Mouse (Mus musculus) CH12.LX (cell line): ENCODE measurements at regions not wholly inside any gene's neighbourhood (a gene's known extent, or its start where the extent isn't known, plus 50 kb on each side); places are given as distances from the start of the nearest gene placed in this dataset.
A peak's percentile ranks its signal among the peaks of the same experiment; 100 is the strongest.

ENCODE experiments used
- DNase-seq: peaks from one replicate; pipeline ENCODE4 v3.0.0-alpha.2; 2013; ENCODE audit errors: extremely low read depth
- H3K27ac ChIP-seq: 2 replicates; pipeline ENCODE4 v1.5.1; 2012; ENCODE audit warnings: low read depth, mild to moderate bottlenecking, control low read depth, moderate library complexity; ENCODE audit not compliant: insufficient read depth
- H3K27me3 ChIP-seq: replicated peaks from 2 replicates; pipeline ENCODE3; 2012; ENCODE audit warnings: inconsistent platforms
- H3K36me3 ChIP-seq, 2 experiments: replicated peaks in 1 of 2; 2 replicates each; pipeline versions ENCODE3 to v1.6.1; 2012; ENCODE audit warnings: inconsistent platforms in 1 of 2, low read length in 1 of 2, mild to moderate bottlenecking in 1 of 2, mixed read lengths in 1 of 2, moderate library complexity in 1 of 2; ENCODE audit not compliant: control insufficient read depth in 1 of 2, insufficient read depth in 1 of 2
- H3K4me1 ChIP-seq, 2 experiments: 2 replicates each; pipeline ENCODE4 v1.6.1; 2012; ENCODE audit warnings: inconsistent platforms in 1 of 2, moderate library complexity in 1 of 2; ENCODE audit not compliant: insufficient read depth in 2 of 2, control insufficient read depth in 1 of 2
- H3K4me2 ChIP-seq: 2 replicates; pipeline ENCODE4 v1.6.1; 2012; ENCODE audit warnings: low read depth, mild to moderate bottlenecking, control low read depth; ENCODE audit not compliant: poor library complexity, insufficient read depth, severe bottlenecking
- H3K4me3 ChIP-seq, 3 experiments: fragments of 150-350 bp in 1 of 3; sonication (generic) in 1 of 3; replicated peaks in 1 of 3; 2 replicates each; pipeline versions ENCODE3 to v1.5.1; 2011 to 2012; ENCODE audit warnings: low read depth in 2 of 3, low read length in 2 of 3, mild to moderate bottlenecking in 2 of 3, moderate library complexity in 2 of 3, control low read depth in 1 of 3, improper control_type of control experiment in 1 of 3, inconsistent platforms in 1 of 3, mixed read lengths in 1 of 3; ENCODE audit not compliant: poor library complexity in 1 of 3
- H3K79me2 ChIP-seq: replicated peaks from 2 replicates; pipeline ENCODE4 v1.6.1; 2012; ENCODE audit warnings: mild to moderate bottlenecking, moderate library complexity; ENCODE audit not compliant: control insufficient read depth, poor library complexity, insufficient read depth, severe bottlenecking; ENCODE audit errors: extremely low read depth
- H3K9ac ChIP-seq: 2 replicates; pipeline ENCODE4 v1.6.1; 2012; ENCODE audit warnings: low read depth, mild to moderate bottlenecking, control low read depth, moderate library complexity; ENCODE audit not compliant: insufficient read depth
- H3K9me3 ChIP-seq: replicated peaks from 2 replicates; pipeline ENCODE3; 2012; ENCODE audit warnings: low read length, inconsistent platforms, mixed read lengths
- EP300 ChIP-seq: IDR thresholded peaks from 2 replicates; pipeline ENCODE4 v1.6.1; 2011; ENCODE audit warnings: low read length, improper control_type of control experiment
- ETS1 ChIP-seq: conservative IDR thresholded peaks from 2 replicates; pipeline ENCODE4 v1.6.1; 2012; ENCODE audit warnings: low read depth, mild to moderate bottlenecking, inconsistent platforms, low read length, improper control_type of control experiment, moderate library complexity
- IRF4 ChIP-seq: IDR thresholded peaks from 2 replicates; pipeline ENCODE4 v1.6.1; 2014; ENCODE audit warnings: low read depth, mild to moderate bottlenecking, inconsistent platforms, low read length, improper control_type of control experiment
- MAX ChIP-seq: IDR thresholded peaks from 2 replicates; pipeline ENCODE4 v1.6.1; 2011; ENCODE audit warnings: low read length, improper control_type of control experiment
- MEF2A ChIP-seq: IDR thresholded peaks from 2 replicates; pipeline ENCODE4 v1.6.1; 2014; ENCODE audit warnings: low read depth, mild to moderate bottlenecking, inconsistent platforms, low read length, improper control_type of control experiment, borderline replicate concordance
- MXI1 ChIP-seq: IDR thresholded peaks from 2 replicates; pipeline ENCODE4 v1.6.1; 2011; ENCODE audit warnings: mild to moderate bottlenecking, low read depth, low read length, improper control_type of control experiment
- MYC ChIP-seq: IDR thresholded peaks from 2 replicates; pipeline ENCODE4 v1.6.1; 2011; ENCODE audit warnings: low read depth, mild to moderate bottlenecking, improper control_type of control experiment, low read length
- NRF1 ChIP-seq: IDR thresholded peaks from 2 replicates; pipeline ENCODE4 v1.6.1; 2014; ENCODE audit warnings: low read depth, mild to moderate bottlenecking, inconsistent platforms, low read length, improper control_type of control experiment, moderate library complexity
- POLR2A ChIP-seq: IDR thresholded peaks from 2 replicates; pipeline ENCODE4 v1.6.1; 2011; ENCODE audit warnings: low read depth, mild to moderate bottlenecking, improper control_type of control experiment, low read length
- RAD21 ChIP-seq: IDR thresholded peaks from 2 replicates; pipeline ENCODE4 v1.6.1; 2011; ENCODE audit warnings: low read depth, mild to moderate bottlenecking, low read length, improper control_type of control experiment, moderate library complexity
- RCOR1 ChIP-seq: conservative IDR thresholded peaks from 2 replicates; pipeline ENCODE4 v1.6.1; 2012; ENCODE audit warnings: low read depth, mild to moderate bottlenecking, inconsistent platforms, low read length, improper control_type of control experiment
- SIN3A ChIP-seq: IDR thresholded peaks from 2 replicates; pipeline ENCODE4 v1.6.1; 2012; ENCODE audit warnings: low read length, improper control_type of control experiment, inconsistent platforms
- TBP ChIP-seq: conservative IDR thresholded peaks from 2 replicates; pipeline ENCODE4 v1.6.1; 2011; ENCODE audit warnings: low read depth, low read length, improper control_type of control experiment
- ZMIZ1 ChIP-seq: IDR thresholded peaks from 2 replicates; pipeline ENCODE4 v1.6.1; 2012; ENCODE audit warnings: low read depth, mild to moderate bottlenecking, inconsistent platforms, low read length, improper control_type of control experiment
- ZNF384 ChIP-seq: IDR thresholded peaks from 2 replicates; pipeline ENCODE4 v1.6.1; 2012; ENCODE audit warnings: low read depth, low read length, improper control_type of control experiment, inconsistent platforms
- dilution Hi-C: fragments of 300-500 bp; cut with MboI; formaldehyde crosslinking; loops from 2 replicates; pipeline ENCODE4 v1.14.3; 2020; ENCODE audit warnings: low sequenced_read_pairs; ENCODE audit not compliant: extremely low pct_unique_long_range_greater_than_20kb, extremely low pct_ligation_motif_present
- in situ Hi-C: fragments of 300-500 bp; cut with MboI; formaldehyde crosslinking; loops from 3 replicates; pipeline ENCODE4 v1.14.3; 2019; ENCODE audit warnings: low sequenced_read_pairs, low pct_ligation_motif_present, low pct_unique_long_range_greater_than_20kb, mixed read lengths

- H3K36me3 ChIP-seq: no peaks in the 10 kb centered on the region
- H3K27me3 ChIP-seq: no peaks in the 10 kb centered on the region
- no peaks in the 10 kb centered on the region for H3K9me3 ChIP-seq
- TF ChIP-seq MYC: no peak
- TF ChIP-seq MEF2A: no peak
- TF ChIP-seq RAD21: no peak
- no peak for TF ChIP-seq MAX
- no peak for DNase-seq
- no peak overlapping the region for H3K4me2 ChIP-seq
- H3K79me2 ChIP-seq: no peaks in the 10 kb centered on the region
- H3K4me1 ChIP-seq: peaks cover 0 to 14% of the 10 kb centered on the region in 2 experiments; a peak in 2 of 4 replicates
- dilution Hi-C loops (no loop called here), in situ Hi-C loops (no loop called here)
- H3K27ac ChIP-seq: no peak overlapping the region
- H3K9ac ChIP-seq: no peak overlapping the region
- H3K4me3 ChIP-seq: no peak overlapping the region
These were observed 82.3 kb downstream of the Icos start for GRCm38 (mm10) chr1:61059910-61060536.

- H3K27ac ChIP-seq: no peak overlapping the region
- no peak overlapping the region for H3K4me3 ChIP-seq
- H3K9me3 ChIP-seq: no peaks in the 10 kb centered on the region
- DNase-seq: no peak
- dilution Hi-C loops: no loop called here
- H3K27me3 ChIP-seq: no peaks in the 10 kb centered on the region
- H3K79me2 ChIP-seq: no peaks in the 10 kb centered on the region
- no peak overlapping the region for H3K9ac ChIP-seq
- in situ Hi-C loops: no loop called here
- no peak for TF ChIP-seq SIN3A
- TF ChIP-seq RCOR1: no peak
- peak; percentile 69 for TF ChIP-seq ZNF384
- no peak for TF ChIP-seq NRF1
- TF ChIP-seq MXI1: no peak
- TF ChIP-seq EP300: peak; percentile 34; the same call in 1 of the 2 replicates
- no peak for TF ChIP-seq ZMIZ1
- TF ChIP-seq MEF2A: no peak
- peak; percentile 63; the same call in 1 of the 2 replicates for TF ChIP-seq IRF4
- H3K4me2 ChIP-seq: peak overlapping the region; percentile 21; the same call in 1 of the 2 replicates
- H3K36me3 ChIP-seq: no peaks in the 10 kb centered on the region
- H3K4me1 ChIP-seq: peaks cover 0 to 14% of the 10 kb centered on the region in 2 experiments; a peak in 2 of 4 replicates
These were observed 84.2 kb downstream of the Icos start for GRCm38 (mm10) chr1:61061892-61062460.

GRCm38 (mm10) chr1:61068112-61068511, 90.4 kb downstream of the Icos start:
- H3K79me2 ChIP-seq: no peaks in the 10 kb centered on the region
- no peak overlapping the region for H3K4me3 ChIP-seq
- no peaks in the 10 kb centered on the region for H3K36me3 ChIP-seq
- in situ Hi-C loops: no loop called here
- TF ChIP-seq TBP: no peak
- no peak for TF ChIP-seq MAX
- TF ChIP-seq SIN3A: no peak
- TF ChIP-seq POLR2A: no peak
- no peak for TF ChIP-seq ZMIZ1
- no peak for TF ChIP-seq ETS1
- no peaks in the 10 kb centered on the region for H3K4me1 ChIP-seq
- dilution Hi-C loops: no loop called here
- H3K9me3 ChIP-seq: no peaks in the 10 kb centered on the region
- no peak overlapping the region for H3K9ac ChIP-seq
- no peak overlapping the region for H3K4me2 ChIP-seq
- no peak for DNase-seq
- no peaks in the 10 kb centered on the region for H3K27me3 ChIP-seq
- H3K27ac ChIP-seq: no peak overlapping the region
